Mouse (Mus musculus) brown adipose tissue, adult 24 weeks (tissue): ENCODE results near the gene Sept11. TPM values are rescaled to one million over a fixed set of nuclear protein-coding genes. Genes with fewer than 3 reads are reported as not detected.

ENCODE experiments used
- H3K27ac ChIP-seq: fragments of 200-500 bp; replicated peaks from 2 replicates; pipeline ENCODE4 v1.5.1; 2012; ENCODE audit warnings: low read depth, mild to moderate bottlenecking, low read length
- H3K4me1 ChIP-seq: fragments of 200-500 bp; 2 replicates; pipeline ENCODE4 v1.6.1; 2012; ENCODE audit warnings: low read length, mixed read lengths; ENCODE audit not compliant: control insufficient read depth, insufficient read depth, insufficient read length
- H3K4me3 ChIP-seq: fragments of 200-500 bp; 2 replicates; pipeline ENCODE4 v1.5.1; 2012; ENCODE audit warnings: low read depth, mild to moderate bottlenecking, low read length, moderate library complexity; ENCODE audit not compliant: insufficient read depth
- polyA plus RNA-seq: library from polyadenylated mRNA; stranded (reverse); fragments of >200 nt; gene quantifications from 2 replicates; pipeline ENCODE4 v1.2.4, GENCODE M21; 2012; ENCODE audit not compliant: missing spikeins, insufficient read depth, insufficient read length

The Sept11 gene
- polyA plus RNA-seq, 1 experiment = 17.2 TPM

DNA sequence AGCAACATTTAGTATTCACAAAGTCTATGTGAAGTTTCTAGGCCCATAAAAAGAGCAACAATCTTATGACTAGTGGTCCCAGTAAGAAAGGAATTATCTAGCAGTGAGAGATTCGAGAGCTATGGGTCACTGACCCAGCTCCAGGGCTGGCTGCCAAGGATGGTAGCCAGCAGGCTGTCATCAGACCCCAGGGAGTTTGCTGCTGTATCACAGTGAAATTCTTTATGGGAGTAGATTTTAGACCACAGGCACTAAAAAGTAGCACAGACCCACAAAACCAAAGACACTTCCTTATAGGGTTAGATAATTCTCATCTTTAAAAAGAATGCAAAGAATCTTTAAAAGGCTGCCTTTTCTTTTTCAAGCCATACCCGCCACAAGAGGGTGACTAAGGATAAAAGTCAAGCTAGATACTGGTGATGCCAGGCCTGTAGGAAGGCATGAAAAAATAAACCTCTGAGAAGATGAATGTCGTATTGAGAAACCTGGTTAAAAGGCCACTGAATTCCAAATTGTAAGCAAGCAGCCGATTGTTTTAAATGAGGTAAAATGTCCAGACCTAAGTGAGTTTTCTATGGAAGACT lies 8.1 kb upstream of the Sept11 start:
- no peak overlapping the region for H3K4me3 ChIP-seq
- no peak overlapping the region for H3K27ac ChIP-seq
- H3K4me1 ChIP-seq = no peaks in the 10 kb centered on the region

DNA sequence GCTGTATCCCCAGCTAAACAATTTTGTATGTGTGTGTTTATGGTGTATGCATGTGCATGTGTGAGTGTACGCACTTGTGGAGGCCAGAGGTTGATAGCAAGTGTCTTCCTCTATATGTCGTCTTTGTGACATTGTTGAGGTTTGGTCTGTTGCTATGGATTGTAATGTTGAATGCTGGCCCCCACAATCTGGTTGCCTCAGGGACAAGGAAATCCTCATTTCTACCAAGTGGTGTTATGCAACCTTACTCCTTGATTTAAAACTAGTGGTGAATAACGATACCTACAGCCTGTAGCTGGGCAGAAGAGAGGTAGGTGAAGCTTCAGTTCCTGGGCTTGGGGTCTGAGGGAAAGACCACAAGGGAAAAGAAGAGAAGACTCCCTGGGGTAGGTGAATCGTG lies 7.3 kb upstream of the Sept11 start:
- Histone ChIP-seq H3K4me3 (no peak overlapping the region), H3K4me1 (0 out of 2 replicates have a peak, but pooled peaks cover under 1% of the 10 kb centered on the region), H3K27ac (no peak overlapping the region)

DNA sequence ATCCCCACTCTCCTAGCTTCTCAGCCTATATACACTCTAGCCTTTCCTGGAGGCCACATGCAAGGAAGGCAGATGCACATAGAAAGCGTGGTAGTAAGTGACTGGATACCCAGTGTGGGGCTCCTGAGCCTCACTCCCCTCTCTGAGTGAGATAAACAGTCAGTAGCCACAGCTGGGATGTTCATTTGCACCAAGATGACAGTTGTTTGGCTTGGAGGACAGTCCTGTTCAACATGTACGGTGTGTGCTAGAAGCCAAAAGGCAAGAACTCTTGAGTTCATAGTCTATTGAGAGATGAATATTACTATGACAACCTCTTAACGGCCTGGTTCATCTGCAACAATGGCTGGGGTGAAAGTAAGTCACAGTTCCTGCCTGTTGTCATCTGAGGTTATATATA lies 2.0 kb upstream of the Sept11 start:
- H3K27ac ChIP-seq = no peak overlapping the region
- H3K4me1 ChIP-seq = peaks cover 11% of the 10 kb centered on the region
- 0 out of 2 replicates have a peak overlapping the region, but pooled peaks have one; percentile 3 for H3K4me3 ChIP-seq

DNA sequence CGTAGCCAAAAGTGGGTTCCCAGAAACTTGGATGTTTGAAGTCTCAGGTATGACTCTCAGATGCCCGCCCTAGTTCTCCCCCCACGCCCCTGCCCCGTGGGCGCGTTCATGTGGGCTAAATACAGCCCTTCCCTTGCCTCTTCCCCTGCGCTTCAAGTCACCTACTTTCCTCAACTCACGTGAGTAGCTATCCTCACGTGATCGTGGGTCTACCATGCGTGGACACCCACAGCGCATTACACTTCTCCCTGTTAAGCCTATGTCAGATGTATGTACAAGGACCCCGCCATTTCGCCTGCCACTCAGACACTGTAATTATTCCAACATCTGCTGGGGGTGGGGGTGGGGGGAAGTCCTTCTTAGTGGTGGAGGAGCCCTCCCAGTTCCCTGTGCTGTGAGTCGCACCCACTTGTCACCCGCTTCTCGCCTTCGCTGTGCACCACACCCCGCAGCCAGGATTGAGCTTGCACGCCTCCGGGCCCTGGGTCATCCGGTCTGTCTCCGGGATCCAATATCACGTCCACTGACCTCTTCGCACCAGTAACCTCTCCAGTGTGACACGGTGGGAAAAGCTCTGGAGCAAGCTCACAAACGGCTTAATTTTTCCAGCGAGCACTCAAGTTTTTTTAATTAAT lies 973 bp upstream of the Sept11 start:
- Histone ChIP-seq H3K4me1 (peaks cover 11% of the 10 kb centered on the region), H3K27ac (no peak overlapping the region), H3K4me3 (peak overlapping the region; percentile 79)

DNA sequence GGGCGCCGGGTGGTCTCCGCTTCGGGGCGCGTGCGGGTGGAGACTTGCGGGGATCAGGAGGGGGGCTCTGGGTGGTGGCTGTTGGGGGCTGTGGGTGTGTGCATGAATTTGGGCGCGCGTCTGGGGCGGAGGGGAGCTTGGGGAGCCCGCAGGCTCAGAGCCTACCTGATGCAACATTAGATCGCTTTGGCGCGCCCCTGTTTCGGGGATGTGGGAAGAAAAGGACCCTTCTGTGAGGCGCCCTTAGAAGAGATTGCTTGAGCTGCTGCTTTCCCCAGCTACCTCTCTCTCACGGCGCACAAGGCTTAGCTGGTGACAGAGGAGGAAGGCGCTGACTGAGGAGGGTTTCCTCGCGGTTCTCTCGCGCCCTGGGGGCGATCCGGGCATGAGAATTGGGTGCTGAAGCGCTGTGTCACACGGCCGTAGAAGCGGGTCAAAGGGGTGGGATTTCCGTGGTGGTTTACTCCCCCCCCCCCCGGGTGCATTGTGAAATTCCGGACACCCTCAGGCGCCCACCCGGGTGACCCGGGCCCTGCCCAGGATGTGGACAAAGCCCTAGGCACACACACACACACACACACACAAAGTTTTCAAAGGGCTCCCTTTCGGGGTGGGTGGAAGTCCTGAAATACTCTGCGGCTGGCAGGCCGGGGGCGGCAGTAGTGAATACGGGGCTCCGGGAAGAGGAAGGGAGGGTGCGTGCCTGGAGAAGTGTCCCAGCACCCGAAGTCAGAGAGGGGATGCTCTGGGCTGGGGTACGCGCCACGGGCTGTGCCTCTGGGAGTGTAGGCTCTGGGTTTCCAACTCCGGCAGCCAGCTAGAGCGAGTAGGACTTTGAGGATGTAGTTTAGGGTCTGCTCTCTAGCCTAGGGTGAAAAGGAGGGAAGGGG lies 646 bp downstream of the Sept11 start:
- H3K27ac ChIP-seq = peak overlapping the region; percentile 40
- peak overlapping the region; percentile 79 for H3K4me3 ChIP-seq
- peaks cover 22% of the 10 kb centered on the region for H3K4me1 ChIP-seq

DNA sequence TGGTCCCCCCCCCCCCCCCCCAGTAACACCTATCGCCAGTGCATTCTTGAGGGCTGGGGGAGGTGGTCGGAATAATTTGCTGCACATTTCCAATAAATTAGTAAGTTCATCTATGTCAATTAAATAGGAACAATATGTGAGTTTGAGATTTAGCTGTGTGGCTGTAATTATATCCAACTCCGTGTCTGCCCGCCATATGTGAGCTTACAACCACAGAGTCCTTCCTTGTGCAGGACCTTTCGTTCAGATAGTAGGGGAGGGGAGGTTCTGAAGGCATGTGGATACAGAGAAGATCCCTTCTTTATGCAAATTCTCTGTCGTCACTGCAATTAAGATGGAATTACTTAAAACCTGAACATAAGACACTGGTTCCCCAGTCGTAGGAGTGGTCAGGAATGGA lies 2.1 kb downstream of the Sept11 start:
- H3K27ac ChIP-seq = no peak overlapping the region
- H3K4me1 ChIP-seq = peaks cover 24% of the 10 kb centered on the region
- H3K4me3 ChIP-seq = no peak overlapping the region

DNA sequence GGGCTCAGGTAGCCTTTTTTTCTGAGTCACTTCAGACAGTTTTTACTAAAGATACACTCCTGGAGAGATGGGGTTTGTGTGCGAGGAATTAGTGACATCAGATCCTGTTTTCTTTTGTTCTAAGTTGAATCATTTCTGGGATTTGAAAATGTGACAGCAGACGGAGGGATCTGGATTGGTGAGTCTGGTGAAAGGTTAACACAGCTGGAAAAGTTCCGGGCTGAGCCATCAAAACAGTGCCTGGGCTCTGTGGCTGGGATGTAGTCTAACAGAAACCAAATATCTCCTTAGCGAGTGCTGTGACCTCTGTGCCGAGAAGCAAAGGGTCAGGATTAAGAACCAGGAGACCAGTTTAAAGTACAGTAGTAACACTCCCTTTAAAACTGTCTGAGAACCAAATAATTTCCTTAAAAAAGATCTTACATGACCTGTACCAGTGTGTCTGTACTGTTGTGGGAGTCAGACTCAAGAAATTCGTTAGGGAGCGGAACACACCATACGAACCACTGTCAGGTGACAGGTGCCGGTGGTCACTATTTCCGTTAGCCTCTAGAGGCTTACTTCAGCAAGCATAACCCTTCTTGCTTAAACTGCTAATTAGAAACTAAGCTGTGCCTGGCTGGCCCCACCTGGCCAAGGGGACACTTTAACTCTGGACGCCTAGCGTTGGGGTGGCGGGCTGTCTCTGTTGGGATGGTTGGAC lies 4.1 kb downstream of the Sept11 start:
- H3K4me3 ChIP-seq = no peak overlapping the region
- peaks cover 20% of the 10 kb centered on the region for H3K4me1 ChIP-seq

DNA sequence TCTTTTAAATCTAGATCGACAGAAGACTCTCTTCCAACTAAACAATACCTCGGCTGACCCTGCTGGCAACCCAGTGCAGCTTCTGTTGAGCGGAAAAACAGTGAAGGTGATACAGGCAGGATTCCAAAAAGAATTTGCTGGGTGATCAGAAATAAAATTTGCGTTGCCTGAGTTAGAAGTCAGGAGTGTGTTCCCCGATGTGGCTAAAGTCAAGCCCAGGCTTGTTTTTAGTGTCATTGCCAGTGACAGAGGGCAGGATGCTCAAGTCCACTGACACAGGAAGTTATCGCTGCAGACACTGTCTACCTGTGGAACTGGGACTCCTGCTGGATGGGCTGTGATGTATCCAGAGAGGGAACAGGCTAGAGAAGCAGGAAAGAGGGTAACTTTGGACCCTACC lies 5.0 kb downstream of the Sept11 start:
- Histone ChIP-seq H3K4me1 (peaks cover 20% of the 10 kb centered on the region), H3K27ac (no peak overlapping the region), H3K4me3 (no peak overlapping the region)

More for the DNA sequence above, 4.1 kb downstream of the Sept11 start:
- H3K27ac ChIP-seq = peak overlapping the region; percentile 30; the same call in 1 of the 2 replicates

DNA sequence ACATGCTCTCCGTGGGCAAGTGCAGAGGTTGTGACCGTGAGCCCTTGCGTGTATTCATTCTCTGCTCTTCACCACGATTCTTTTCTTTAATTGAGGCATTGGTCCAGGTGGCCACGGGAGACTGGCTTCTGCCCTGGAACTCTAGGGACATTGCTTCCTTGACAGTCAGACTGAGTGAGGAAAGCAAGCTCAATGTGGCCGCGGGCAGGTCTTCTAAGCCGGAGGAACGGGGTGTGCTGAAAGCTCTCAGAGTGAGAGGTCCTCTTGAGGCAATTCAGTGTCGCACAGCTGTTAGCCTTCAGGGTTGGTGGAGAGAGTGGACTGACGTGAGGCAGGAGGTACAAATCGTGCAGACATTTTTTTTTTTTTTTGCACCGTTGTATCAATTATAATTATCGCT lies 5.6 kb downstream of the Sept11 start:
- Histone ChIP-seq H3K4me3 (no peak overlapping the region), H3K4me1 (peaks cover 21% of the 10 kb centered on the region), H3K27ac (no peak overlapping the region)

DNA sequence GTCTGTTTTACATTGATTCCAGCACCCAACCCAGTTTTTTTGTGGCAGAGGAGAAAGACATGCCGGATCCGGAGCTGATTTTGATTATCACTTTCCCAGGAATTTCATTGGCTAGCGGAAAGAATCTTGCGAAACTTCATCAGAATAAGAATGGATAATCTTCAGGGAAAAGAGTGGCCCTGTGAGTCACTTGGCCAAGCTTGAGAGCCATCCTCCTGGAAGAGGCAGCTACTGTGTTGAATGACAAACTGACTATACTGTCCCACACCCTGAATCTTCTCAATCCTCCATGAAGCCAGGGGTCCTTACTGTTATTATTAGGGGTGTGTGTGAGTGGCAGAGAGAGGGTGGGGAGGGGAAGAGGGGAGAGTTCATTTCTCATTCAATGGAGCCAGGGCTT lies 7.7 kb downstream of the Sept11 start:
- Histone ChIP-seq H3K27ac (no peak overlapping the region), H3K4me1 (peaks cover 21% of the 10 kb centered on the region), H3K4me3 (no peak overlapping the region)

DNA sequence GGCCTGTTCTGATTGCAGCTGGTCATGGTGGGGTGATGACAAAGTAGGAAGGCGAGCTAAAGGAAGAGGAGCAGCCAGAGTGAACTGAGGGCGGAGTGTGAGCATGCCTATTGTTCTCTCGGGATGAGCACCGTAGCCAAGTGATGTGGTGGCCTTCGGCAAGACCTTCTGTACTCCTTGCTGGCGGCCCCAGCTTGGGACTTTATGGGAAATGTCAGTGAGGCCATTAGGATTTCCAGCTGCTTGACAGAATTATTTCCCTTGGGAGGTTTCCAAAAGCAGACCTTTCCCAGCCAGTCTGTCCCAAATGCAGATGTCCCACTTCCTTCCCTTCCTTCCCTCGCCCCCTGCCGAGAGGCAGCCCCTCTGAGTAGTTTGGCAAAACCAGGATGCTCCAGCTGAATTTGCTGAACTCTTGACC lies 8.1 kb downstream of the Sept11 start:
- peaks cover 21% of the 10 kb centered on the region for H3K4me1 ChIP-seq
- no peak overlapping the region for H3K4me3 ChIP-seq
- H3K27ac ChIP-seq = no peak overlapping the region

DNA sequence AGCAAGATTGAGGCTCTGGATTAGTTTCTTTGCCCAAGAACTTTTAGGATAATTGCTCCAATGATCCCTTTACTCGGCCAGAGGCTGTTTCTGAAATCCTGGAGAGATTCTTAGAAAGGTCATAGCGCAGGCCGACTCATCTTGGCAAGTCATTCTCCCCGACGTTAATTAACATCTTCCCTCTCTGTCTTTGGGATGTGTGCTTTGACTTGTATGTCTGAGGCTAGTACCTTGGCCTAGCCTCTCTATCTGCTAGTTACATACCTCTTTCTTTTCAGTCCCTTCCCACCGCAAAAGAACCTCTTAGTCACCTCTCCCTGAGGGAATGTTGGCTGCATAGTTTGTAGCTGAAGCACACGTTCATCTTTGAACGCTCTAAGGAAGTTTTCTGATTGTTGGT lies 10.4 kb downstream of the Sept11 start:
- no peak overlapping the region for H3K27ac ChIP-seq
- H3K4me1 ChIP-seq = peaks cover 16% of the 10 kb centered on the region

DNA sequence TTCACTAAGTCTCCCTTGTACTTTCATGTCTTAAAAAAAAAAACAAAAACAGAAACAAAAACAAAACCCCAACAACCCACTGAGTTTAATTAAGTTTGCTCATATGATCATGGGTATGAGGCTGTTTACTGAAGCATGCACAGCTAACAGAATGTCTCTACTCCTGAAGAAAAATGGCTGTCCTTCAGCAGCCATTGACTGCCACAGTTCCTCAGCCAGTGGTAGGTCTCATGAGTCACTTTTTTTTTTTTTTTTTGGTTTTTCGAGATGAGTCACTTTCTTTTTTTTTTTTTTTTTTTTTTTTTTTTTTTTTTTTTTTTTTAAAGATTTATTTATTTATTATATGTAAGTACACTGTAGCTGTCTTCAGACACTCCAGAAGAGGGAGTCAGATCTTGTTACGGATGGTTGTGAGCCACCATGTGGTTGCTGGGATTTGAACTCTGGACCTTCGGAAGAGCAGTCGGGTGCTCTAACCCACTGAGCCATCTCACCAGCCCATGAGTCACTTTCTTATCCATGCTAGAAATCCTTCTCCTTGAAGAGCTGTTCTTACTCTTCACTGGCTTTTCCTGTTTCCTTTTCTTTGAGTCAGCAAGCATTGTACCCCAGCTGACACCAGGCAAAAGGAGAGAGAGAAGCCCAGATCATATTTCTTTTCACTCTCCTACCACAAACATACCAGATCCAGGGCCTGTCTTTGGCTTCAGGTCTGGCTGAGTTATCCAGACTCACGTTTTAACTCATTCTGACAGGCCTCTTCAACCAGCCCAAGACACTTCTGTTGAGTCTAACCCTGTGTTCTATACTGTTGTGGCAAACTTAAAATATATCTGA lies 12.0 kb downstream of the Sept11 start:
- Histone ChIP-seq H3K27ac (no peak overlapping the region), H3K4me1 (peaks cover 12% of the 10 kb centered on the region; the same call in 1 of the 2 replicates), H3K4me3 (no peak overlapping the region)

More for the DNA sequence above, 10.4 kb downstream of the Sept11 start:
- no peak overlapping the region for H3K4me3 ChIP-seq

DNA sequence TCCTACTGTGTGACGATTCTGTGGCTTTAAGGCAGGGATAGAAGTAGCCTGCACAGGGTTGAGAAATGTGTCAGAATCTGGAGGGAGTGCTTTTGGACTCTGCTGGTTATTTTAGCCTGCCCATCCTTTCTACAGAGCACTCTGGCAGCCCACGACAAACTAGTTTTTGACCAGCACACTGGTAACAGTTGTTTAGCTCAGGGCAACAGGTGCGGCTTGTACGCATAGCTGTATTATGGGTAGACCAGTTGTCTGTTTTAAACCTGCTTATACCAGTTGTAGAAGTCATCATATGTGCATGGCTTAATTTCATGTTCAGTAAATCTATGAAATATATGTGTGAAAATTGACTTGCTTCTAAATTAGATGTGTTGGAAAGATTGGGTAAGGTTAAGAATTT lies 12.8 kb downstream of the Sept11 start:
- no peak overlapping the region for H3K27ac ChIP-seq
- H3K4me1 ChIP-seq = peaks cover 8% of the 10 kb centered on the region; the same call in 1 of the 2 replicates
- H3K4me3 ChIP-seq = no peak overlapping the region
